Mouse (Mus musculus): ENCODE data around the gene Cfdp1. TPM values are rescaled to one million over a fixed set of nuclear protein-coding genes. Genes with fewer than 3 reads are reported as not detected.

Cfdp1 gene
- polyA plus RNA-seq, 1 experiment = 88.3 TPM

DNA sequence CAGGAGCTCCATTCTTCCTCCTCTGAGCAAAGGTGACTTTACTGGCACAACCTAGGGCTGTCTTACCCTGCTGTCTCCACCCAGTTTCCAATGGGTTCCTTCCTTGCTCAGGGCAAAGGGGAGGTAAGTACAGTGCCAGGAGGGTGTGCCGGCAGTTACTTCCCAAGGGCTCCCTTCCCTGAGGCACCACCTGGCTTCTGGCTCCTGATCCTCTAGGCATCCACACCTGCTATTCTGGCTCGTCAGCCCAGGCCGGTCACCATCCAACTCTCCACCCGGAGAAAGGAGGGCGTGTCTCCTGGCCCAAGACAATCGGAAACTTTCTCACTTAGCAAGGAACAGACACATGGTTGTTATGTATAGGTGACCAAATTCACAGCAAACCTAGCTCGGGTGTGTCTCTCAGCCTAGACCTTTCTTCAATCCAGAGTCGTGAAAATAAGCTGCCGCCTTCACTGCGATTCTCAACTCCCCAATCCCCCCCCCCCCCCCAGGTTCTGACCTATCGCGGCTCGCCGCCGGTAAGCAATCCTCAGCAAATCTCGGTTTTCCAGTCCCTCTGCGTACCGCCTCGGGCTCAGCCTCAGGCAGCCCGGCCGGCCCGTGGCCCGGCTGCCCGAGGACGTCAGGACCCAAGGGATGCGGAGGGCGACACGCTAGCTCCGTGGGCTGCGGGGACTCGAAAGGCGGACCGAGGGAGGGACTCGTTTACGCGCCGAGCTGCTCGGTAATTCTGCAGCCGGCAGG, 122.7 kb downstream of the Cfdp1 start:
- TF ChIP-seq CTCF (IDR thresholded peaks at IDR 0.05; ENCODE audit: low read depth, low read length) (no peak; the same call in 1 of the 2 replicates), POLR2A (IDR thresholded peaks at IDR 0.05; ENCODE audit: borderline replicate concordance, low read depth, low read length) (no peak)
- peaks cover 13% of the 10 kb centered on the region for H3K4me1 ChIP-seq (ENCODE audit: control insufficient read depth, insufficient read depth, low read length)
- no peak overlapping the region for H3K27ac ChIP-seq (ENCODE audit: insufficient read depth, low read depth, low read length)
- H3K4me3 ChIP-seq (ENCODE audit: insufficient read depth, low read length) = peak overlapping the region; percentile 62

DNA sequence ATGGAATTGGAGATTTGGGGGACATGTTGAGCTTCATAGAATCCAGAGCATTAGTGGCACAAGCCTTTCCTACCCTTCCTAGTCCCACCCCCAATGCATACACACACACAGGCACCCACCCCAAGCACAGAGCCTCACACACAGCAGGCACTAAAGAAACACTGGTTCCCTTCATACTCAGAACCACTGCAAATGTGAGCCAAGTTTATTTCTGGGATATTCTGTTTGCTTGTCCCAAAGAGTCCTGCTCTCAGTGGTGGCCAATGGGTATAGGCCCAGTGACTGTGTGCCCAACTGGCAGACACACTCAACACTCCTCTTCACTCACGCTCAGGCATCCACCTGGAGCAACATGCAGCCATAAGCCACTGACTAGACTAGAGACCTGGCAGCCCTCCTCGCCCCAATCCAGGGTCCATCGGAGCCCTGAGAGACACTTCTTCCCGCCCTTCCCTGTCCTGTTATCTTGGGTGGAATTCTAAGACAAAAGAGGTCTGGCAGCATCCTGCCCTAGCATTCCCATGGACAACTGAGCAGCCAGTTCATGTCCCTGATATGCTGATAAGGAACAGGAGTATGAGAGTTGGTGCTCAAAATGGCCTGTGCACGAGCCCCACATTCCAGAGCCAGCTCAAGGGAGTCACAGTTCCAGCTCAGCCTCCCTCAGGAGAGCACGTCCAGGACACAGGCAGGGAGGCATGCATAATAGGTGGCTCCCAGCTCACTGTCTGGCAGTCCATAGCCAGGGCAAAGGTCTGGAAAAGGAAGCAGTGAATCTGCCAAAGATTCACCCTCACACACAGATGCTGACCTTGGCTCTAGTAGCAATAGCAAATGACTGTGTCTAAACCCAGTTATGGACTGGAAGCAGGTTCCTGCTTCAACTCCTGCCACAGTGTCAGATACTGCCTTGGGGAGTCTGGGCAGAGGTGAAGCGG, 124.6 kb downstream of the Cfdp1 start:
- no peak for TF ChIP-seq CTCF (IDR thresholded peaks at IDR 0.05; ENCODE audit: low read depth, low read length)
- TF ChIP-seq POLR2A (IDR thresholded peaks at IDR 0.05; ENCODE audit: borderline replicate concordance, low read depth, low read length) = no peak
- Histone ChIP-seq H3K4me3 (ENCODE audit: insufficient read depth, low read length) (no peak overlapping the region), H3K27ac (ENCODE audit: insufficient read depth, low read depth, low read length) (no peak overlapping the region), H3K4me1 (ENCODE audit: control insufficient read depth, insufficient read depth, low read length) (peaks cover 19% of the 10 kb centered on the region)

DNA sequence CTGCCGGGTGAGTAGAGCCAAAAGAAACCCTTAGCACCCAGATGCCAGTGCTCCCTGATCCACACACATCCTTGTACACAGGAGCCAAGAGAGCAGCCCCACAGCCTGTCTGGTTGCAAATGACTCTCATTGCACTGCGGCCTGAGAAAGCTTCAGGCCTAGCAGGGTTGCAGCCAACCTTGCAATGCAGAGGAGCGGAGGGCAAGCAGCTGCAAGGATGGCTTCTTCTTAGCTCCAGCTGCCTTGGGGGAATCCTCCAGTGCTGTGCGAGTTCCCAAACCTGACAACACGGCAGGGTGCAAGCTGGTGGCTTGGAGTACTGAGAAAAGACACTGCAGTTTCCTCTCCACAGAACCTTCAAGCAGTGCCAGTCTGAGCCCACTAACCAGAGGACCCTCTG, 125.6 kb downstream of the Cfdp1 start:
- H3K4me1 ChIP-seq (ENCODE audit: control insufficient read depth, insufficient read depth, low read length) = peaks cover 19% of the 10 kb centered on the region
- TF ChIP-seq CTCF (IDR thresholded peaks at IDR 0.05; ENCODE audit: low read depth, low read length) (no peak), POLR2A (IDR thresholded peaks at IDR 0.05; ENCODE audit: borderline replicate concordance, low read depth, low read length) (no peak)
- H3K27ac ChIP-seq (ENCODE audit: insufficient read depth, low read depth, low read length) = no peak overlapping the region

DNA sequence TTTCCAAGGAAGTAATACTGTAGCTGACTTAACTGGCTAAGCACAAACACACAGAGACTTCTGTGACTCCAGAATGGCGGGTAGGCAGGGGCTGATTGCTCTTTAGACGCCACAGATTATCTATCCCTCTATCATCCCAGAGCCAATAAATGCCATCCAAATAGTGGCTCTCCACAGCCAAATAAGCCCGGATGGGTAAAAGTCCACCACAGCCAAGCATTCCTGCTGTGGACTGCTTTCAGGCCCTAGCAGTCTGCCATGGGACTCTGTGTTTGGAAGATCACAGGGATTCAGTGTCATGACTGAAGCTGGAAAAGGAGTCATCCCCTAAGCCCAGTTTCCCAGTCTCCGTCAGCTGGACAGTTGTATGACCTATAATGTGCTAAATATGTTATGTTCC, 126.5 kb downstream of the Cfdp1 start:
- no peak overlapping the region for H3K4me3 ChIP-seq (ENCODE audit: insufficient read depth, low read length)
- no peak overlapping the region for H3K27ac ChIP-seq (ENCODE audit: insufficient read depth, low read depth, low read length)
- H3K4me1 ChIP-seq (ENCODE audit: control insufficient read depth, insufficient read depth, low read length) = peaks cover 19% of the 10 kb centered on the region
- no peak for TF ChIP-seq POLR2A (IDR thresholded peaks at IDR 0.05; ENCODE audit: borderline replicate concordance, low read depth, low read length)
- TF ChIP-seq CTCF (IDR thresholded peaks at IDR 0.05; ENCODE audit: low read depth, low read length) = no peak

More for the DNA sequence above, 125.6 kb downstream of the Cfdp1 start:
- H3K4me3 ChIP-seq (ENCODE audit: insufficient read depth, low read length) = no peak overlapping the region

DNA sequence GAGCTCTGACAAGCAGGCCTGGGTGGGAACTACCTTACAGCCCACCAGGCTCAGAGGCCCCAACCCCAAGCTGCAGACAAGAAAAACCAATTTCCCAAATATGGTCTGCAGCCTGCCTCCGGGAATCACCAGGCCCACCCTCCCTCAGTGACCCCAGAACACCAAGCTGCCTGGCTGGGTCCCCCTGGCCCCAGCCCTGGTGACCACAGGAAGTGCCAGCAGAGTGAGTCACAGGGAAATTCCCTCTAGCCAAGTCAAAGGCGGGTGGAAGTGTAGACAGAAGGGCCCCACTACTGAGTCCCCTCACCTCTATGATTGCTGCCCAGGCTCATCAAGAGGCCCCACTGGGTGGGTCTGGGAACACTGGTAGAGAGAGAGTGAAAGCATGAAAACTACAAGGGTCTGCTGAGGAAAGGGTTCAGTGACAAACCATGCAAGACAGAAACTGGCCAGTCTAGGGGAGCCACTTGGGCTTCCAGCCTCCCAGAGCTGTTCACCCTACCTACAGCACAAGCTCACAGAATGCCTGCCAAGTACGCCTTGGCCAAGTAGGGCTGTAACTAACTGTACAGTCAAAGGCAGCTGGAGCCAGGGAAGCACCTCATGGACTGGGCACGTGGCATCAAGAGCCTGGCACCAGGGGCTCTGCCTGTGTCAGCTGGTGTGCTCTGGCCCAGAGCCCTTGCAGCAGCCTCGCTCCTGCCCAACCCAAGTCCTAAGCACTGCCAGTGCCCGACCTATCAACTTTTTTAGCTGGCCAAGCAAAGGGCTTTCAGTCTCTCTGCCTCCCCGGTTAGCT, 127.8 kb downstream of the Cfdp1 start:
- Histone ChIP-seq H3K4me3 (ENCODE audit: insufficient read depth, low read length) (no peak overlapping the region), H3K27ac (ENCODE audit: insufficient read depth, low read depth, low read length) (no peak overlapping the region), H3K4me1 (ENCODE audit: control insufficient read depth, insufficient read depth, low read length) (peaks cover 17% of the 10 kb centered on the region)
- no peak for TF ChIP-seq POLR2A (IDR thresholded peaks at IDR 0.05; ENCODE audit: borderline replicate concordance, low read depth, low read length)
- no peak for TF ChIP-seq CTCF (IDR thresholded peaks at IDR 0.05; ENCODE audit: low read depth, low read length)

DNA sequence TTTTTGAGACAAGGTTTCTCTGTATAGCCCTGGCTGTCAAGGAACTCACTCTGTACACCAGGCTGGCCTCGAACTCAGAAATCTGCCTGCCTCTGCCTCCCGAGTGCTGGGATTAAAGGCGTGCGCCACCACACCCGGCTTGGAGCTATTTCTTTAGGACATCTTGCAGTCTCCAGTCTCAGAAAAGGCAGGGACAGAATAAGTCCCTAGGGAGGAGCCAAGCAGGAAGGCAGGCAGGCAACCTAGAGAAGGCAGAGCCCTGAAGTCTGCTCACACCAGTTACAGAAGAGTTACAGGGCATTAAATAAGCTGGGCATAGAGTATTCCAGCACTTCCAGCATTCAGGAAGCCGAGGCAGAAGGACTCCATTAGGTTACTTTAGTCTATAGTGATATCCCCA, 128.8 kb downstream of the Cfdp1 start:
- Histone ChIP-seq H3K4me1 (ENCODE audit: control insufficient read depth, insufficient read depth, low read length) (peaks cover 17% of the 10 kb centered on the region), H3K4me3 (ENCODE audit: insufficient read depth, low read length) (no peak overlapping the region), H3K27ac (ENCODE audit: insufficient read depth, low read depth, low read length) (no peak overlapping the region)
- TF ChIP-seq CTCF (IDR thresholded peaks at IDR 0.05; ENCODE audit: low read depth, low read length) = no peak
- no peak for TF ChIP-seq POLR2A (IDR thresholded peaks at IDR 0.05; ENCODE audit: borderline replicate concordance, low read depth, low read length)

DNA sequence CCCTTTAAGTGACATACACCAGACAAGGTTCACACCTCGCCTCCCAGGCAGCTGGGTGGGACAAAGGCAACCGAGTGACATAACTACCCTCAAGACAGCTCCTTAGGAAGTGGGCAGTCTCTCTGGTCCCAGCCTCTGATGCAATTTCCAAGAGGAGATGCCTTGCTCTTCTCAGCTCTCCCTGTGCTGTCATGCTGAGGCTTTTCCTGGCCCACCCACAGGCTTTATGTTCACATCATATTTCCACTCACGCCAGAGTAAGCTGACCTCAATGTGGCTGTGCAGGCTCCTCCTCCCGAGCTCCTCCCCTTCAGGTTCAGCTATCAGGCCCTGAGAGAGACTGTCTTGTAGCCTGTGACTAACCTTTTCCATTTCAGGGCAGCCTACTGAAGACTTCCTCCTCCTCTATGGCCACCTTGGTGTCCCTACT, 134.0 kb downstream of the Cfdp1 start:
- no peaks in the 10 kb centered on the region for H3K4me1 ChIP-seq (ENCODE audit: control insufficient read depth, insufficient read depth, low read length)
- no peak overlapping the region for H3K27ac ChIP-seq (ENCODE audit: insufficient read depth, low read depth, low read length)
- TF ChIP-seq POLR2A (IDR thresholded peaks at IDR 0.05; ENCODE audit: borderline replicate concordance, low read depth, low read length) (no peak), CTCF (IDR thresholded peaks at IDR 0.05; ENCODE audit: low read depth, low read length) (no peak)

DNA sequence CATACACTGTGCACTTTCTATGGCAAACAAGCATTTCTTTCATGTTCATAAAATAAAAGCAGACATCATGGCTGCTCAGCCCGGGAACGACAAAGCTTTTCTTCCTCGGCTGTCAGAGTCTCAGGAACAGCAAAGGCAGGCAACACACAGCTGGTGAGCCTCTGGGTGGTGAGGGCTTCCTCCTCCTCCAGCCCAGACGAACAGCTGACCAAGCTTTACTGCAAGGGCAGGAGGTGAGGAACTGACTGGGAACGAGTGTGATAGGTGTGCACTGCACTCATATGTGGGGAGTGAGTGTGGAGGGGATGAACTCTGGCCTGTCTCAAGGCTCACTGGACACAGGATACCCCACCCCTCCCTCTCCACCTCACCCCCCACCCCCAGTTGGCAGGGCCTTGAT, 135.2 kb downstream of the Cfdp1 start:
- Histone ChIP-seq H3K4me3 (ENCODE audit: insufficient read depth, low read length) (no peak overlapping the region), H3K27ac (ENCODE audit: insufficient read depth, low read depth, low read length) (no peak overlapping the region), H3K4me1 (ENCODE audit: control insufficient read depth, insufficient read depth, low read length) (no peaks in the 10 kb centered on the region)
- TF ChIP-seq CTCF (IDR thresholded peaks at IDR 0.05; ENCODE audit: low read depth, low read length) = no peak
- TF ChIP-seq POLR2A (IDR thresholded peaks at IDR 0.05; ENCODE audit: borderline replicate concordance, low read depth, low read length) = no peak

More for the DNA sequence above, 134.0 kb downstream of the Cfdp1 start:
- no peak overlapping the region for H3K4me3 ChIP-seq (ENCODE audit: insufficient read depth, low read length)

Other genes starting within 250 kb of the Cfdp1 start
- gene Ldhd, start 223.9 kb downstream of the Cfdp1 start, polyA plus RNA-seq (2012; ENCODE audit: insufficient read depth, insufficient read length, missing spikeins) = 0.24 and 0.43 TPM in 2 replicates
- 7.0 and 8.4 TPM in 2 replicates for gene Zfp1, start 210.9 kb downstream of the Cfdp1 start, polyA plus RNA-seq (2012; ENCODE audit: insufficient read depth, insufficient read length, missing spikeins)
- gene Ctrb1, start 163.3 kb downstream of the Cfdp1 start, polyA plus RNA-seq (2012; ENCODE audit: insufficient read depth, insufficient read length, missing spikeins) = not detected in 2 replicates
- gene Bcar1, start 110.5 kb downstream of the Cfdp1 start, polyA plus RNA-seq (2012; ENCODE audit: insufficient read depth, insufficient read length, missing spikeins) = 0.40 and 0.56 TPM in 2 replicates
- gene Tmem170, start 22.5 kb upstream of the Cfdp1 start, polyA plus RNA-seq (2012; ENCODE audit: insufficient read depth, insufficient read length, missing spikeins) = 2.6 and 3.3 TPM in 2 replicates
- gene Chst5, start 56.2 kb upstream of the Cfdp1 start, polyA plus RNA-seq (2012; ENCODE audit: insufficient read depth, insufficient read length, missing spikeins) = not detected in 2 replicates
- gene Tmem231, start 79.6 kb upstream of the Cfdp1 start, polyA plus RNA-seq (2012; ENCODE audit: insufficient read depth, insufficient read length, missing spikeins) = 0.92 and 1.9 TPM in 2 replicates
- 89.6 and 94.9 TPM in 2 replicates for gene Gabarapl2, start 86.4 kb upstream of the Cfdp1 start, polyA plus RNA-seq (2012; ENCODE audit: insufficient read depth, insufficient read length, missing spikeins)
- 2.4 and 3.1 TPM in 2 replicates for gene Adat1, start 138.0 kb upstream of the Cfdp1 start, polyA plus RNA-seq (2012; ENCODE audit: insufficient read depth, insufficient read length, missing spikeins)
- 45.6 and 53.8 TPM in 2 replicates for gene Kars, start 157.0 kb upstream of the Cfdp1 start, polyA plus RNA-seq (2012; ENCODE audit: insufficient read depth, insufficient read length, missing spikeins)
- 10.1 and 11.1 TPM in 2 replicates for gene Terf2ip, start 157.1 kb upstream of the Cfdp1 start, polyA plus RNA-seq (2012; ENCODE audit: insufficient read depth, insufficient read length, missing spikeins)
- gene Gm6793, start 160.7 kb upstream of the Cfdp1 start, polyA plus RNA-seq (2012; ENCODE audit: insufficient read depth, insufficient read length, missing spikeins) = not detected in 2 replicates

Data from bone marrow macrophage, adult 2 months (primary cell).